Mouse (Mus musculus): ENCODE results near the gene Slc6a14.

Gene Slc6a14

GRCm38 (mm10) chrX:21714829-21715228 lies at the start of gene Slc6a14:
Gene Slc6a14 (plus strand): TSS chrX:21714896.
- DNase-seq (ENCODE audit: low spot score): no peak

GRCm38 (mm10) chrX:21670896-21671295 lies 43.8 kb upstream of the Slc6a14 start:
- DNase-seq (ENCODE audit: low spot score): no peak

DNA sequence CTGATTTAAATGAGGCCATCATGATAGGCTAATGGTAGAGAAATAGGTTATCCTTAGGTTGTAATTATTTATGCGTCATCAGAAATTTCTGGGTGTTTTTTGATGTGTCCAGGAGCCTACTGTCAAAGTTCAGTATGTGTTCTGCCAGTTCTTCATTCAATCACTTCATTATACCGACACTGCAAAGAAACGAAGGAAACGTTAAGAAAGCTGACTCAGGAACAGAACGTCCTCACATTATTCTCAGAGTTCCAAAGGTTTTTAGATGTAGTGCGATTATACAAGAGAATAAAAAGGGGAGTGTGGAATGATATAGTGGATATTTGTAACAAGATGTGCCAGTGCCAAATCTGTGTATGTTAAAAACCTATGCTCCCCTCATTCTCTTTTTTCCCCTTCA lies 19.5 kb upstream of the Slc6a14 start:
- no peak for DNase-seq (ENCODE audit: low spot score)

GRCm38 (mm10) chrX:21695687-21696086 lies 19.0 kb upstream of the Slc6a14 start:
- no peak for DNase-seq (ENCODE audit: low spot score)

- DNase-seq (ENCODE audit: low spot score): no peak
These were observed 13.1 kb upstream of the Slc6a14 start for GRCm38 (mm10) chrX:21701646-21702045.

DNA sequence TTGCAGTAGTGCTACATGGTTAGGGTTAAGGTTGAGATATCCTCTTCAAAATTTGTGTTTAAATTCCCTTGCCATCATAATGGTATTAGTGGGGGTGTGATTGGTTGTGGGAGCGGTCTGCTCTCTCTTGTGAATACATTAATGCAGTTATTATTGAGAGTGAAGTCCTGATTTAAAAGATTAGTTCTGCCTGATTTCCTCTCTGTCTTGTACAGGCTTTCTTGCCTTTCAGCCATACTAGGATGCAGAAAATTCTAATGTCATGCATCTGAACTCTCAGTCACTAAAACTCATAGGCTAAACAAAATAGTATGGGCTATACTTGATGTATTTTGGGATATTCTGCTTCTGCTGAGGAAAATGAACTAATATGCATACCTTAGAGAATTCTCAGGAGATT lies 10.2 kb upstream of the Slc6a14 start:
- no peak for DNase-seq (ENCODE audit: low spot score)

GRCm38 (mm10) chrX:21715293-21715692 lies 597 bp downstream of the Slc6a14 start:
- DNase-seq (ENCODE audit: low spot score): no peak

DNA sequence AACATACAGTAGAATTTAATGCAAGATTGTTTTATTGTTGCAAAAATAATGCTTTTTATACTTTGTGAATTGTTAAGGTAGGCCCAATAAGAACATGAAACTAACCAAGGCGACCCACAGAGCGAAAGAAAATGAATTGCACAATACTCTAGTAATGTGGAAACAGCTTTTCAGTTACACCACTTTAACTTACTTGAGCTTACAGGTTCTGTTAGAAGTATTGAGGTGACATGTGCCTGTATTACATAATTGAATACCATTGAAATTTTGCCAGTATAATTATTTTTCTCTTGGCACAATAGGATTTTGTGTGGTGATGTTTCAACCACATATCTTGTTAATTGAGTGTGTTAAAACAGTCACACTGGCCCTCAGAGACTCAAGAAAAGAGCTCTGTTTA lies 2.2 kb downstream of the Slc6a14 start:
- no peak for DNase-seq (ENCODE audit: low spot score)

DNA sequence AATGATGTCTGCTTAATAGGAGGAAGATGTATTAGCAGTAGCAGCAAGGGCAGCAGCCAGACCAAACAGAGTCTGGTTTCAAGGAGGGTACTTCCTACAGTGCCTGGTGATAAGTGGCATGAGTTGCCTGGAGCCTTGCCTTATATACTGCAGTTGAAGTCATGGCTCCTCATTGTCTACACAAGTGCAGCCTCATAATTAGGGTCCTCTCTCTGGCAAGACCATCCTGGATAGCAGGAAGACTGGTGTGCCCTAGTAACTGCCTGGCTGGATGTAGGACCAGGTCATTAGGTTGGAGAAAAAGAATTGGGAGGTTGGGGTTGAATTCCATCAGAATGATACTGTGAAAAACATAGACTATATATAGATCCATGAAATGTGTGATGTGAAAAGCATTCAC lies 30.3 kb downstream of the Slc6a14 start, which contains the start of gene Gm28269:
Gm28269 (minus strand) TSS at position 101 of the 400 bp plus-strand sequence.
- DNase-seq (ENCODE audit: low spot score): no peak
